Mouse (Mus musculus) brain, embryonic 14.5 days (tissue): ENCODE measurements around the gene Otx1.

Source experiments
- CTCF ChIP-seq: fragments of 200-500 bp; IDR thresholded peaks from 2 replicates; pipeline ENCODE4 v1.5.1; 2012; ENCODE audit warnings: inconsistent platforms, mild to moderate bottlenecking, moderate library complexity, borderline replicate concordance; ENCODE audit not compliant: insufficient read depth, insufficient read length; ENCODE audit errors: extremely low read depth
- POLR2A ChIP-seq: fragments of 200-500 bp; IDR thresholded peaks from 2 replicates; pipeline ENCODE4 v1.6.1; 2012; ENCODE audit warnings: mild to moderate bottlenecking, inconsistent platforms, borderline replicate concordance; ENCODE audit not compliant: poor library complexity, insufficient read depth, insufficient read length, severe bottlenecking; ENCODE audit errors: extremely low read depth

GRCm38 (mm10) chr11:21997561-21998140, 5.0 kb downstream of the Otx1 start:
- TF ChIP-seq CTCF = no peak
- TF ChIP-seq POLR2A = no peak
